In genomic region chr2:131323675-131324074, GRCm38 (mm10) we compare ENCODE assay signal across 27 mouse cellular contexts. TPM values are rescaled to one million over a fixed set of nuclear protein-coding genes. Genes with fewer than 3 reads are reported as not detected.
DNase-seq lines count a peak whose midpoint lies in the region; ATAC-seq and TF ChIP-seq lines count a peak whose summit lies in the region.
"Had no signal": no experiment of that assay in that cellular context is flagged by ENCODE, and none has a peak within 500 bp of the region (broad histone marks: within the 10 kb centered on the region; RNA-seq: fewer than 3 reads in every experiment).

No protein-coding gene starts in this region.

- peak; percentile 11; the same call in 1 of the 2 replicates for ATAC-seq in megakaryocyte progenitor cell, adult 5-6 weeks (replicated peaks; ENCODE audit: poor library complexity)
- ATAC-seq: activated CD4-positive, CD25-positive, alpha-beta regulatory T cell, adult 4 months; CD4-positive, CD25-positive, alpha-beta regulatory T cell, adult 4 months; forebrain, embryonic 14.5 days; forebrain, embryonic 16.5 days; Patski had no signal

- peak overlapping the region; percentile 18; the same call in 1 of the 2 replicates for H3K27ac ChIP-seq in layer of hippocampus, adult 2 months
- H3K27ac ChIP-seq: embryonic facial prominence, embryonic 13.5 days; embryonic facial prominence, embryonic 15.5 days; forebrain, embryonic 10.5 days; forebrain, embryonic 12.5 days had no signal

- no peak overlapping the region for H3K4me3 ChIP-seq in layer of hippocampus, adult 2 months
- H3K4me3 ChIP-seq: embryonic facial prominence, embryonic 13.5 days; embryonic facial prominence, embryonic 15.5 days; erythroblast, embryonic 14.5 days; forebrain, embryonic 10.5 days; forebrain, embryonic 12.5 days had no signal

- DNase-seq in heart, adult 11 months = peak; percentile 1
- DNase-seq in heart, postnatal 4 days = no peak
- DNase-seq in layer of hippocampus, adult 2 months (ENCODE audit: low spot score in 2 of 2) = no peak
- no peak for DNase-seq in layer of hippocampus, postnatal 10 days (ENCODE audit: low spot score in 2 of 2)
- DNase-seq in cerebellum, adult 11-12 months = no peak
- DNase-seq in urinary bladder, adult 2 months (ENCODE audit: low spot score) = no peak
- DNase-seq: adrenal gland, adult 8-10 months; adrenal gland, postnatal 14 days; adrenal gland, postnatal 36 days; B cell, adult 2 months; cerebellum, adult 18-20 months; cerebellum, adult 8-10 months; cerebellum, adult 9-11 months; cerebellum, postnatal 14 days; cerebellum, postnatal 36 days; embryo, embryonic 11 days had no signal

- no peak for TF ChIP-seq CTCF in layer of hippocampus, adult 2 months (conservative IDR thresholded peaks at IDR 0.05)

RNA-seq across cellular contexts. Expression of gene Rnf24, which starts 29.0 kb away (rescaled TPM):
- total RNA-seq in heart, postnatal 4 days (2021) = 1 to 10 TPM; 8.0 to 9.0 TPM
- 10 to 100 TPM; 29.3 to 31.1 TPM for total RNA-seq in layer of hippocampus, adult 2 months (2021)
- 10 to 100 TPM; 29.8 to 30.8 TPM for total RNA-seq in layer of hippocampus, postnatal 10 days (2021)
- total RNA-seq in megakaryocyte progenitor cell, adult 5-6 weeks (2015) = 4.4 and 4.5 TPM in 2 replicates
- 1.8 and 1.9 TPM in 2 replicates for total RNA-seq in megakaryocyte progenitor cell, adult 5-6 weeks (2017)
- 5.4 and 6.2 TPM in 2 replicates for polyA plus RNA-seq in urinary bladder, adult 2 months (2012; rRNA removed)
- polyA plus RNA-seq: erythroblast, embryonic 14.5 days had no signal
